Mouse (Mus musculus) hindbrain, postnatal 0 days (tissue): ENCODE results near the gene Taok3. TPM values are rescaled to one million over a fixed set of nuclear protein-coding genes. Genes with fewer than 3 reads are reported as not detected.

Experiments
- ATAC-seq: fragments of 200-750 bp; cut with Nextera tagmentation; 2 replicates; pipeline ENCODE4 v1.8.0; 2017; ENCODE audit warnings: mild to moderate bottlenecking, moderate TSS enrichment, moderate library complexity
- DNase-seq: peaks from one replicate; pipeline ENCODE4 v3.0.0-alpha.2; 2015; ENCODE audit warnings: low spot score
- H3K27ac ChIP-seq: fragments of 300-500 bp; sonication (generic); 2 replicates; pipeline ENCODE4 v1.5.1; 2014; ENCODE audit warnings: mild to moderate bottlenecking
- H3K27me3 ChIP-seq: fragments of 300-500 bp; sonication (generic); 2 replicates; pipeline ENCODE4 v1.6.1; 2014; ENCODE audit warnings: low read length, mixed read lengths; ENCODE audit not compliant: insufficient read depth
- H3K36me3 ChIP-seq: fragments of 300-500 bp; sonication (generic); 2 replicates; pipeline ENCODE4 v1.6.1; 2014; ENCODE audit warnings: low read length, mixed read lengths; ENCODE audit not compliant: insufficient read depth
- H3K4me1 ChIP-seq: fragments of 300-500 bp; sonication (generic); 2 replicates; pipeline ENCODE4 v1.6.1; 2014; ENCODE audit warnings: antibody characterized with exemption, low read length, mixed read lengths; ENCODE audit not compliant: insufficient read depth
- H3K4me2 ChIP-seq: fragments of 300-500 bp; sonication (generic); 2 replicates; pipeline ENCODE4 v1.6.1; 2014; ENCODE audit warnings: low read depth, mild to moderate bottlenecking, low read length, moderate library complexity, mixed read lengths
- H3K4me3 ChIP-seq: fragments of 300-500 bp; sonication (generic); 2 replicates; pipeline ENCODE4 v1.5.1; 2014; ENCODE audit warnings: low read length
- H3K9ac ChIP-seq: fragments of 300-500 bp; sonication (generic); replicated peaks from 2 replicates; pipeline ENCODE4 v1.6.1; 2014; ENCODE audit warnings: mild to moderate bottlenecking, low read length, moderate library complexity, mixed read lengths
- H3K9me3 ChIP-seq: fragments of 300-500 bp; sonication (generic); 2 replicates; pipeline ENCODE4 v1.6.1; 2016; ENCODE audit warnings: low read length, mixed read lengths
- CTCF ChIP-seq: IDR thresholded peaks from 2 replicates; pipeline ENCODE4 v1.5.1; 2016; ENCODE audit warnings: antibody characterized with exemption, control low read depth, low read depth
- WGBS: fragments of 180-500 bp; shearing (Covaris S2); extraction: QIAGEN DNeasy Blood & Tissue Kit; methylation state at CpG from one replicate; pipeline ENCODE4 v1.1.7; 2014; 5-methylcytosine and 5-hydroxymethylcytosine counted together
- polyA plus RNA-seq: library from polyadenylated mRNA; unstranded; fragments of >200 nt; fragmentation: Nextera tagmentation; extraction: Ambion mirVana; gene quantifications from 2 replicates; pipeline ENCODE4 v1.2.1, GENCODE M21; 2015
- total RNA-seq: library from RNA; depleted of rRNA; stranded (reverse); fragments of >200 nt; gene quantifications from 2 replicates; pipeline ENCODE4 v1.2.3, GENCODE M21; 2014

Gene Taok3
- total and polyA plus RNA-seq, 2 experiments from 2014 or later, result 21.0 to 50.2 TPM

DNA sequence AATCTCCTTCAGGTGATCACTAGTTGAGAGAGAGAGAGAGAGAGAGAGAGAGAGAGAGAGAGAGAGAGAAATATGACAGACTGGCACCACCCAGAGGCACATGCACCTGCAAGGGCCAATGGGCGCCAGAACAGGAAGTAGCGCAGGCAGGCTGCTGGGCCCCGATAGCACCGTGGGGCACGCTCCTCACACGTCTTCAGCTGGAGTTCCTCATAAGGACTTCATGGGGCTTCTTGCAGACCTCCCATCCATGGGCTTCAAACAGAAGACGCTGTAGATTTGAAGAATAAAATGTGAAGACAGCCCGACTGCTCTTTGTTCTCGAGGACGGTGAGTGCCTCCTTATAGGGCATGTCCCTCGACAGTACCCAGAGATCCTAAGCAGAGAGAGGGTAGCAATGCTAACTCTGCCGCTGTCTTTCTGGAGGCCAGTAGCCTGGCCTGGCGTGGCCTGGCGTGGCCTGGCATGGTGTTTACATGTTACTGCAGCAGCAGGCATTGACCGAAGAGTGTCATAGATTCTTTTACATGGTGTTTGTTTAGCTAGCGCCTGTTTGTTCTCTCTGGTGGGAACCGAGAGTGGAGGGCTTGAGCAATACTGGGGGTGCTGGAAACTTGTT, 13.6 kb downstream of the Taok3 start:
- 87% methylated on average over 17 of the region's 17 CpGs for WGBS

GRCm38 (mm10) chr5:117134066-117134888, 14.3 kb downstream of the Taok3 start:
- H3K9ac ChIP-seq, result no peak overlapping the region
- H3K36me3 ChIP-seq, result no peaks in the 10 kb centered on the region
- no peak for DNase-seq
- H3K4me2 ChIP-seq, result no peak overlapping the region
- TF ChIP-seq CTCF, result no peak
- H3K4me1 ChIP-seq, result no peaks in the 10 kb centered on the region
- H3K4me3 ChIP-seq, result no peak overlapping the region
- 84% methylated on average over 19 of the region's 19 CpGs for WGBS
- H3K27me3 ChIP-seq, result no peaks in the 10 kb centered on the region
- H3K27ac ChIP-seq, result no peak overlapping the region
- no peaks in the 10 kb centered on the region for H3K9me3 ChIP-seq
- ATAC-seq, result no peak

More for the DNA sequence above, 13.6 kb downstream of the Taok3 start:
- ATAC-seq (no peak), DNase-seq (no peak)
- no peak for TF ChIP-seq CTCF
- H3K27me3 ChIP-seq, result no peaks in the 10 kb centered on the region
- no peaks in the 10 kb centered on the region for H3K36me3 ChIP-seq
- no peak overlapping the region for H3K9ac ChIP-seq
- no peak overlapping the region for H3K27ac ChIP-seq
- H3K4me1 ChIP-seq, result no peaks in the 10 kb centered on the region
- no peak overlapping the region for H3K4me3 ChIP-seq
- no peaks in the 10 kb centered on the region for H3K9me3 ChIP-seq
- H3K4me2 ChIP-seq, result no peak overlapping the region

DNA sequence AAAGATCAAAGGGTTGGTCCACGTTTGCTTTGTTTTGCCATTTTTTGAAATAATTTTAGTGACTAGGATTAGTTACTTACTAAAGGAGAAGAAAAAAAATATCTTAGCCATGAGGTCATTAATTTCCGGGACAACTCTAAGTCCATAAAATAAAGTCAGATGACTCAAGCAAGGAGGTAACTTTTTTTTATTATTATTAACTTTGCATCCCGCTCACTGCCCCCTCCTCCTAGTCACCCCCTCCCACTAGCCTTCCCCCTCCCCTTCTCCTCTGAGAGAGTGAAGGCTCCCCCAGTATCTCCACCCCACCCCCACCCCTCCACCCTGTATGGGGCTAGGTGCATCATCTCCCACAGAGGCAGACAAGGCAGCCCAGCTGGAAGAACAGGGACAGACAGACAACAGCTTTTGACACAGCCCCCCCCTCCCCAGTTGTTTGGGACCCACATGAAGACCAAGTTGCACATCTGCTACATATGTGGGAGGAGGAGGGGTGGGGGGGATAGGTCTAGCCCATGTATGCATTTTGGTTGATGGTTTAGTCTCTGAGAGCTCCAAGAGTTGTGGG, 15.0 kb downstream of the Taok3 start:
- Histone ChIP-seq H3K9me3 (no peaks in the 10 kb centered on the region), H3K27ac (no peak overlapping the region), H3K9ac (no peak overlapping the region), H3K4me2 (no peak overlapping the region), H3K4me1 (no peaks in the 10 kb centered on the region), H3K36me3 (no peaks in the 10 kb centered on the region), H3K27me3 (no peaks in the 10 kb centered on the region), H3K4me3 (no peak overlapping the region)
- ATAC-seq (no peak), DNase-seq (no peak)
- TF ChIP-seq CTCF, result no peak
- 73% methylated on average over 3 of the region's 3 CpGs for WGBS

GRCm38 (mm10) chr5:117135869-117136268, 15.9 kb downstream of the Taok3 start:
- Histone ChIP-seq H3K27me3 (no peaks in the 10 kb centered on the region), H3K9me3 (no peaks in the 10 kb centered on the region), H3K9ac (no peak overlapping the region), H3K4me1 (no peaks in the 10 kb centered on the region), H3K4me3 (no peak overlapping the region), H3K27ac (no peak overlapping the region), H3K4me2 (0 out of 2 replicates have a peak overlapping the region, but pooled peaks have one; percentile 2), H3K36me3 (no peaks in the 10 kb centered on the region)
- no peak for TF ChIP-seq CTCF
- 29% methylated on average over 9 of the region's 9 CpGs for WGBS
- ATAC-seq, result peak; percentile 72; the same call in 1 of the 2 replicates
- peak; percentile 46 for DNase-seq

DNA sequence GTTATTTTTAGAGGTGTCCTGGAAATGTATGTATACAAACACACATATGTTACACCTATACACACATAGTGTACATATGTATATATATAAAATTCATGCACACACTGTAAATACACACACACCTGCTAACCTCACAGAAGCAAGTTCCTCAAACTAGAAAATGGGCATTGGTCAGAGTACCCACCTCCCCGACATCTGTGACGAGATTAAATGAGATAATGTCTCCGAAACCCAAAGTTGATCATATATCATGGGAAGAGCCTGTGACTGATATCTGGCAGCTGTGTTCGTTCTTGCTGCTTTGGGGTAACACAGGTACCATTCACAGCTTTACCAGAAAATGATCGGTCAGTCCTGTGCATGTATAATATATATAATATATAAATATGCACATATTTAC, 16.6 kb downstream of the Taok3 start:
- Histone ChIP-seq H3K27me3 (no peaks in the 10 kb centered on the region), H3K36me3 (no peaks in the 10 kb centered on the region), H3K27ac (no peak overlapping the region), H3K4me1 (no peaks in the 10 kb centered on the region), H3K9me3 (no peaks in the 10 kb centered on the region), H3K9ac (no peak overlapping the region), H3K4me2 (no peak overlapping the region), H3K4me3 (no peak overlapping the region)
- DNase-seq (no peak), ATAC-seq (no peak)
- 90% methylated on average over 5 of the region's 5 CpGs for WGBS
- TF ChIP-seq CTCF, result no peak

GRCm38 (mm10) chr5:117137011-117137410, 17.1 kb downstream of the Taok3 start:
- TF ChIP-seq CTCF, result no peak
- Histone ChIP-seq H3K9me3 (no peaks in the 10 kb centered on the region), H3K4me3 (no peak overlapping the region), H3K4me1 (no peaks in the 10 kb centered on the region), H3K27me3 (no peaks in the 10 kb centered on the region), H3K9ac (no peak overlapping the region), H3K27ac (no peak overlapping the region), H3K4me2 (no peak overlapping the region), H3K36me3 (no peaks in the 10 kb centered on the region)
- ATAC-seq (no peak), DNase-seq (no peak)
- 50% methylated on average over 10 of the region's 10 CpGs for WGBS
